Mouse (Mus musculus): ENCODE data around the gene Rapgef6. TPM values are rescaled to one million over a fixed set of nuclear protein-coding genes. Genes with fewer than 3 reads are reported as not detected.

Gene Rapgef6
- polyA plus RNA-seq, 1 experiment from 2014 or later: 34.7 TPM

- WGBS: 94% methylated on average over 7 of the region's 7 CpGs
- no peak overlapping the region for H3K4me2 ChIP-seq
Measured at GRCm38 (mm10) chr11:54698636-54699035, 176.0 kb downstream of the Rapgef6 start.

GRCm38 (mm10) chr11:54699972-54700371, 177.3 kb downstream of the Rapgef6 start:
- no peak overlapping the region for H3K4me2 ChIP-seq
- 77% methylated on average over 3 of the region's 3 CpGs for WGBS

More at GRCm38 (mm10) chr11:54698636-54699035, 176.0 kb downstream of the Rapgef6 start:
- peaks cover 45% of the 10 kb centered on the region for H3K36me3 ChIP-seq
- H3K9ac ChIP-seq: no peak overlapping the region
- no peak overlapping the region for H3K4me3 ChIP-seq (replicated peaks)
- H3K4me1 ChIP-seq: no peaks in the 10 kb centered on the region
- no peak overlapping the region for H3K27ac ChIP-seq
- ATAC-seq (replicated peaks; ENCODE audit: low FRiP score): no peak
- no peaks in the 10 kb centered on the region for H3K27me3 ChIP-seq
- no peaks in the 10 kb centered on the region for H3K9me3 ChIP-seq (replicated peaks)

GRCm38 (mm10) chr11:54701848-54702247, 179.2 kb downstream of the Rapgef6 start:
- H3K4me3 ChIP-seq (replicated peaks): no peak overlapping the region
- no peaks in the 10 kb centered on the region for H3K27me3 ChIP-seq
- H3K9me3 ChIP-seq (replicated peaks): no peaks in the 10 kb centered on the region
- H3K4me2 ChIP-seq: no peak overlapping the region
- no peak for ATAC-seq (replicated peaks; ENCODE audit: low FRiP score)
- no peak overlapping the region for H3K27ac ChIP-seq
- peaks cover 18% of the 10 kb centered on the region for H3K36me3 ChIP-seq
- H3K4me1 ChIP-seq: no peaks in the 10 kb centered on the region
- 90% methylated on average over 8 of the region's 8 CpGs for WGBS
- no peak overlapping the region for H3K9ac ChIP-seq

More at GRCm38 (mm10) chr11:54699972-54700371, 177.3 kb downstream of the Rapgef6 start:
- no peak for ATAC-seq (replicated peaks; ENCODE audit: low FRiP score)
- no peaks in the 10 kb centered on the region for H3K9me3 ChIP-seq (replicated peaks)
- H3K4me1 ChIP-seq: no peaks in the 10 kb centered on the region
- no peak overlapping the region for H3K9ac ChIP-seq
- H3K27ac ChIP-seq: no peak overlapping the region
- H3K27me3 ChIP-seq: no peaks in the 10 kb centered on the region
- no peak overlapping the region for H3K4me3 ChIP-seq (replicated peaks)
- peaks cover 34% of the 10 kb centered on the region for H3K36me3 ChIP-seq

- Histone ChIP-seq H3K36me3 (0 out of 2 replicates have a peak, but pooled peaks cover 10% of the 10 kb centered on the region), H3K27ac (no peak overlapping the region), H3K9me3 (replicated peaks) (no peaks in the 10 kb centered on the region), H3K4me1 (no peaks in the 10 kb centered on the region), H3K27me3 (no peaks in the 10 kb centered on the region), H3K4me2 (no peak overlapping the region), H3K9ac (no peak overlapping the region), H3K4me3 (replicated peaks) (no peak overlapping the region)
- no peak for ATAC-seq (replicated peaks; ENCODE audit: low FRiP score)
- 33% methylated on average over 4 of the region's 4 CpGs for WGBS
Measured at GRCm38 (mm10) chr11:54703306-54703705, 180.7 kb downstream of the Rapgef6 start.

GRCm38 (mm10) chr11:54708153-54708552, 185.5 kb downstream of the Rapgef6 start:
- WGBS: 83% methylated on average over 2 of the region's 2 CpGs
- ATAC-seq (replicated peaks; ENCODE audit: low FRiP score): no peak
- no peaks in the 10 kb centered on the region for H3K27me3 ChIP-seq

GRCm38 (mm10) chr11:54709645-54710044, 187.0 kb downstream of the Rapgef6 start:
- no peak overlapping the region for H3K9ac ChIP-seq
- WGBS: 62% methylated on average over 2 of the region's 2 CpGs
- H3K27ac ChIP-seq: no peak overlapping the region
- H3K27me3 ChIP-seq: no peaks in the 10 kb centered on the region
- H3K4me1 ChIP-seq: no peaks in the 10 kb centered on the region
- no peak for ATAC-seq (replicated peaks; ENCODE audit: low FRiP score)
- H3K36me3 ChIP-seq: peaks cover 11% of the 10 kb centered on the region
- no peak overlapping the region for H3K4me2 ChIP-seq
- H3K9me3 ChIP-seq (replicated peaks): no peaks in the 10 kb centered on the region
- H3K4me3 ChIP-seq (replicated peaks): no peak overlapping the region

More at GRCm38 (mm10) chr11:54708153-54708552, 185.5 kb downstream of the Rapgef6 start:
- Histone ChIP-seq H3K9me3 (replicated peaks) (no peaks in the 10 kb centered on the region), H3K4me1 (no peaks in the 10 kb centered on the region), H3K4me3 (replicated peaks) (no peak overlapping the region), H3K36me3 (peaks cover 8% of the 10 kb centered on the region), H3K4me2 (no peak overlapping the region), H3K9ac (no peak overlapping the region), H3K27ac (no peak overlapping the region)

- H3K27me3 ChIP-seq: no peaks in the 10 kb centered on the region
- WGBS: 83% methylated on average over 4 of the region's 4 CpGs
- no peaks in the 10 kb centered on the region for H3K4me1 ChIP-seq
- no peak overlapping the region for H3K27ac ChIP-seq
- H3K4me2 ChIP-seq: no peak overlapping the region
- no peak for ATAC-seq (replicated peaks; ENCODE audit: low FRiP score)
- no peaks in the 10 kb centered on the region for H3K9me3 ChIP-seq (replicated peaks)
- H3K4me3 ChIP-seq (replicated peaks): no peak overlapping the region
- peaks cover 19% of the 10 kb centered on the region for H3K36me3 ChIP-seq
- H3K9ac ChIP-seq: no peak overlapping the region
Measured at GRCm38 (mm10) chr11:54710512-54711293, 188.1 kb downstream of the Rapgef6 start.

GRCm38 (mm10) chr11:54712849-54713248, 190.2 kb downstream of the Rapgef6 start:
- Histone ChIP-seq H3K9ac (no peak overlapping the region), H3K4me2 (no peak overlapping the region), H3K9me3 (replicated peaks) (no peaks in the 10 kb centered on the region), H3K36me3 (peaks cover 36% of the 10 kb centered on the region), H3K27me3 (no peaks in the 10 kb centered on the region), H3K4me1 (no peaks in the 10 kb centered on the region), H3K27ac (no peak overlapping the region), H3K4me3 (replicated peaks) (no peak overlapping the region)
- 82% methylated on average over 2 of the region's 2 CpGs for WGBS
- ATAC-seq (replicated peaks; ENCODE audit: low FRiP score): no peak

GRCm38 (mm10) chr11:54717893-54718292, 195.2 kb downstream of the Rapgef6 start:
- H3K27me3 ChIP-seq: no peaks in the 10 kb centered on the region
- no peaks in the 10 kb centered on the region for H3K9me3 ChIP-seq (replicated peaks)
- 90% methylated on average over 3 of the region's 3 CpGs for WGBS
- no peak overlapping the region for H3K4me2 ChIP-seq
- ATAC-seq (replicated peaks; ENCODE audit: low FRiP score): no peak
- H3K36me3 ChIP-seq: peaks cover 76% of the 10 kb centered on the region
- no peak overlapping the region for H3K27ac ChIP-seq
- no peaks in the 10 kb centered on the region for H3K4me1 ChIP-seq
- H3K4me3 ChIP-seq (replicated peaks): no peak overlapping the region
- H3K9ac ChIP-seq: no peak overlapping the region

- 92% methylated on average over 3 of the region's 3 CpGs for WGBS
- ATAC-seq (replicated peaks; ENCODE audit: low FRiP score): no peak
- H3K36me3 ChIP-seq: peaks cover 83% of the 10 kb centered on the region
- no peak overlapping the region for H3K4me3 ChIP-seq (replicated peaks)
- no peak overlapping the region for H3K4me2 ChIP-seq
- H3K4me1 ChIP-seq: no peaks in the 10 kb centered on the region
- H3K9ac ChIP-seq: no peak overlapping the region
- H3K27ac ChIP-seq: no peak overlapping the region
- H3K27me3 ChIP-seq: no peaks in the 10 kb centered on the region
- H3K9me3 ChIP-seq (replicated peaks): no peaks in the 10 kb centered on the region
Measured at GRCm38 (mm10) chr11:54718601-54719000, 196.0 kb downstream of the Rapgef6 start.

- 91% methylated on average over 6 of the region's 6 CpGs for WGBS
- no peak overlapping the region for H3K4me2 ChIP-seq
- no peak overlapping the region for H3K9ac ChIP-seq
- H3K27ac ChIP-seq: no peak overlapping the region
- no peaks in the 10 kb centered on the region for H3K27me3 ChIP-seq
- peaks cover 4% of the 10 kb centered on the region; the same call in 1 of the 2 replicates for H3K4me1 ChIP-seq
- H3K9me3 ChIP-seq (replicated peaks): no peaks in the 10 kb centered on the region
- peaks cover 79% of the 10 kb centered on the region for H3K36me3 ChIP-seq
- H3K4me3 ChIP-seq (replicated peaks): no peak overlapping the region
- no peak for ATAC-seq (replicated peaks; ENCODE audit: low FRiP score)
Measured at GRCm38 (mm10) chr11:54722057-54722456, 199.4 kb downstream of the Rapgef6 start.

- Histone ChIP-seq H3K9me3 (replicated peaks) (no peaks in the 10 kb centered on the region), H3K4me2 (no peak overlapping the region), H3K4me1 (peaks cover 9% of the 10 kb centered on the region), H3K9ac (no peak overlapping the region), H3K27ac (peak overlapping the region; percentile 52; the same call in 1 of the 2 replicates), H3K4me3 (replicated peaks) (no peak overlapping the region), H3K27me3 (no peaks in the 10 kb centered on the region), H3K36me3 (peaks cover 73% of the 10 kb centered on the region)
- 72% methylated on average over 4 of the region's 4 CpGs for WGBS
- ATAC-seq (replicated peaks; ENCODE audit: low FRiP score): no peak
Measured at GRCm38 (mm10) chr11:54724353-54725034, 201.8 kb downstream of the Rapgef6 start.
